Mouse (Mus musculus): Measurements from ENCODE around the gene Sympk. TPM values are rescaled to one million over a fixed set of nuclear protein-coding genes. Genes with fewer than 3 reads are reported as not detected.

Sympk gene
- polyA plus RNA-seq, 1 experiment from 2014 or later = 50.8 TPM

GRCm38 (mm10) chr7:19103741-19104140, 79.6 kb downstream of the Sympk start:
- Histone ChIP-seq H3K9me3 (replicated peaks) (no peaks in the 10 kb centered on the region), H3K4me2 (replicated peaks) (no peak overlapping the region), H3K27me3 (no peaks in the 10 kb centered on the region), H3K27ac (no peak overlapping the region), H3K9ac (no peak overlapping the region), H3K4me3 (no peak overlapping the region), H3K36me3 (no peaks in the 10 kb centered on the region), H3K4me1 (0 out of 2 replicates have a peak, but pooled peaks cover 3% of the 10 kb centered on the region)
- no peak for ATAC-seq (ENCODE audit: low FRiP score)

Small RNA genes lying within 50 kb of the gene (microRNA-seq; reads per million reads assigned to microRNA genes)
- not detected for gene Mir3100

Other genes starting within 250 kb of the Sympk start
- gene Psg19, start 225.9 kb upstream of the Sympk start, polyA plus RNA-seq (2016; fragmentation: Nextera tagmentation; extraction: Ambion mirVana) = not detected in 2 replicates
- not detected in 2 replicates for gene Psg17, start 202.8 kb upstream of the Sympk start, polyA plus RNA-seq (2016; fragmentation: Nextera tagmentation; extraction: Ambion mirVana)
- 0.27 and 0.45 TPM in 2 replicates for gene Mill2, start 184.4 kb upstream of the Sympk start, polyA plus RNA-seq (2016; fragmentation: Nextera tagmentation; extraction: Ambion mirVana)
- 2.9 and 3.8 TPM in 2 replicates for gene Pglyrp1, start 153.0 kb upstream of the Sympk start, polyA plus RNA-seq (2016; fragmentation: Nextera tagmentation; extraction: Ambion mirVana)
- 28.8 and 31.9 TPM in 2 replicates for gene Ccdc61, start 114.0 kb upstream of the Sympk start, polyA plus RNA-seq (2016; fragmentation: Nextera tagmentation; extraction: Ambion mirVana)
- 11.2 and 12.5 TPM in 2 replicates for gene Nova2, start 98.5 kb upstream of the Sympk start, polyA plus RNA-seq (2016; fragmentation: Nextera tagmentation; extraction: Ambion mirVana)
- 0.29 and 0.37 TPM in 2 replicates for gene Nanos2, start 37.0 kb upstream of the Sympk start, polyA plus RNA-seq (2016; fragmentation: Nextera tagmentation; extraction: Ambion mirVana)
- gene Mypop, start 33.1 kb upstream of the Sympk start, polyA plus RNA-seq (2016; fragmentation: Nextera tagmentation; extraction: Ambion mirVana) = 6.8 and 6.9 TPM in 2 replicates
- gene Irf2bp1, start 20.3 kb upstream of the Sympk start, polyA plus RNA-seq (2016; fragmentation: Nextera tagmentation; extraction: Ambion mirVana) = 44.0 and 47.4 TPM in 2 replicates
- gene Foxa3, start 839 bp upstream of the Sympk start, polyA plus RNA-seq (2016; fragmentation: Nextera tagmentation; extraction: Ambion mirVana) = 0.10 and 0.73 TPM in 2 replicates
- not detected in 2 replicates for gene Rsph6a, start 30.3 kb downstream of the Sympk start, polyA plus RNA-seq (2016; fragmentation: Nextera tagmentation; extraction: Ambion mirVana)
- 20.1 and 23.6 TPM in 2 replicates for gene Dmwd, start 51.9 kb downstream of the Sympk start, polyA plus RNA-seq (2016; fragmentation: Nextera tagmentation; extraction: Ambion mirVana)
- 13.4 and 14.6 TPM in 2 replicates for gene Dmpk, start 59.5 kb downstream of the Sympk start, polyA plus RNA-seq (2016; fragmentation: Nextera tagmentation; extraction: Ambion mirVana)
- gene Six5, start 70.2 kb downstream of the Sympk start, polyA plus RNA-seq (2016; fragmentation: Nextera tagmentation; extraction: Ambion mirVana) = 9.1 and 9.7 TPM in 2 replicates
- 1.8 TPM in 2 replicates for gene Gm4969, start 94.0 kb downstream of the Sympk start, polyA plus RNA-seq (2016; fragmentation: Nextera tagmentation; extraction: Ambion mirVana)
- gene Fbxo46, start 95.5 kb downstream of the Sympk start, polyA plus RNA-seq (2016; fragmentation: Nextera tagmentation; extraction: Ambion mirVana) = 20.9 TPM in 2 replicates
- 21.2 and 22.8 TPM in 2 replicates for gene Qpctl, start 124.9 kb downstream of the Sympk start, polyA plus RNA-seq (2016; fragmentation: Nextera tagmentation; extraction: Ambion mirVana)
- gene Snrpd2, start 125.3 kb downstream of the Sympk start, polyA plus RNA-seq (2016; fragmentation: Nextera tagmentation; extraction: Ambion mirVana) = 118 and 122 TPM in 2 replicates
- gene Gipr, start 141.8 kb downstream of the Sympk start, polyA plus RNA-seq (2016; fragmentation: Nextera tagmentation; extraction: Ambion mirVana) = 1.4 and 2.0 TPM in 2 replicates
- 6.1 and 7.2 TPM in 2 replicates for gene Eml2, start 152.0 kb downstream of the Sympk start, polyA plus RNA-seq (2016; fragmentation: Nextera tagmentation; extraction: Ambion mirVana)
- 2.2 and 2.4 TPM in 2 replicates for gene Gpr4, start 188.2 kb downstream of the Sympk start, polyA plus RNA-seq (2016; fragmentation: Nextera tagmentation; extraction: Ambion mirVana)
- gene Opa3, start 204.0 kb downstream of the Sympk start, polyA plus RNA-seq (2016; fragmentation: Nextera tagmentation; extraction: Ambion mirVana) = 41.1 and 41.7 TPM in 2 replicates
- gene Vasp, start 247.4 kb downstream of the Sympk start, polyA plus RNA-seq (2016; fragmentation: Nextera tagmentation; extraction: Ambion mirVana) = 52.7 and 60.3 TPM in 2 replicates

Measured in hindbrain, embryonic 12.5 days (tissue).